Mouse (Mus musculus) myocyte (in vitro differentiated cells): ENCODE results near the gene Tgfb1. TPM values are rescaled to one million over a fixed set of nuclear protein-coding genes. Genes with fewer than 3 reads are reported as not detected.
A peak's percentile ranks its signal among the peaks of the same experiment; 100 is the strongest.
"Not testable (repeated sequence)": the region's sequence is repeated elsewhere in the genome, so short reads cannot be mapped to it uniquely, and the experiment has no call there.

Source experiments
- H3K27me3 ChIP-seq: one replicate; pipeline ENCODE4 v1.6.1; 2011; ENCODE audit not compliant: control insufficient read depth, insufficient read depth, insufficient read length
- H3K36me3 ChIP-seq: one replicate; pipeline ENCODE4 v1.6.1; 2011; ENCODE audit not compliant: control insufficient read depth, insufficient read depth
- H3K4me2 ChIP-seq: one replicate; pipeline ENCODE4 v1.6.1; 2011; ENCODE audit warnings: low read depth, control low read depth
- H3K4me3 ChIP-seq: one replicate; pipeline ENCODE4 v1.5.1; 2011; ENCODE audit warnings: mild to moderate bottlenecking, control low read depth, moderate library complexity
- H3K79me2 ChIP-seq: one replicate; pipeline ENCODE4 v1.6.1; 2011; ENCODE audit not compliant: control insufficient read depth, insufficient read depth
- H3ac ChIP-seq: one replicate; pipeline ENCODE4 v1.6.1; 2011; ENCODE audit not compliant: control insufficient read depth, insufficient read length
- CEBPB ChIP-seq: IDR thresholded peaks from 2 replicates; pipeline ENCODE4 v1.6.1; 2011; ENCODE audit warnings: mild to moderate bottlenecking, moderate library complexity; ENCODE audit not compliant: poor library complexity, insufficient read depth, severe bottlenecking
- E2F4 ChIP-seq: IDR thresholded peaks from one replicate; pipeline ENCODE4 v1.6.1; 2011; ENCODE audit warnings: mild to moderate bottlenecking, control low read depth, moderate library complexity; ENCODE audit not compliant: insufficient read depth
- MAX ChIP-seq: IDR thresholded peaks from one replicate; pipeline ENCODE4 v1.6.1; 2011; ENCODE audit warnings: low read depth, mild to moderate bottlenecking, control low read depth
- MYOD1 ChIP-seq, 3 experiments: IDR thresholded peaks; one replicate each; pipeline ENCODE4 v1.6.1; 2011; ENCODE audit warnings: control low read depth in 2 of 3, low read depth in 2 of 3, mild to moderate bottlenecking in 2 of 3, moderate library complexity in 1 of 3; ENCODE audit not compliant: insufficient read length in 2 of 3, control insufficient read depth in 1 of 3
- POLR2A ChIP-seq: IDR thresholded peaks from one replicate; pipeline ENCODE4 v1.6.1; 2011; ENCODE audit warnings: low read depth, mild to moderate bottlenecking, control low read depth, moderate library complexity; ENCODE audit not compliant: insufficient read length
- POLR2AphosphoS2 ChIP-seq: IDR thresholded peaks from one replicate; pipeline ENCODE4 v1.6.1; 2011; ENCODE audit warnings: low read depth, control low read depth; ENCODE audit not compliant: insufficient read length
- REST ChIP-seq: IDR thresholded peaks from one replicate; pipeline ENCODE4 v1.6.1; 2011; ENCODE audit warnings: mild to moderate bottlenecking, control low read depth, moderate library complexity; ENCODE audit not compliant: insufficient read depth, insufficient read length
- SRF ChIP-seq: IDR thresholded peaks from one replicate; pipeline ENCODE4 v1.6.1; 2011; ENCODE audit warnings: low read depth; ENCODE audit not compliant: control insufficient read depth, insufficient read length
- TCF12 ChIP-seq: IDR thresholded peaks from one replicate; pipeline ENCODE4 v1.6.1; 2011; ENCODE audit warnings: mild to moderate bottlenecking, control low read depth; ENCODE audit not compliant: poor library complexity, insufficient read depth, severe bottlenecking
- TCF3 ChIP-seq: IDR thresholded peaks from one replicate; pipeline ENCODE4 v1.6.1; 2011; ENCODE audit warnings: low read depth, control low read depth; ENCODE audit not compliant: insufficient read length
- USF1 ChIP-seq: IDR thresholded peaks from one replicate; pipeline ENCODE4 v1.6.1; 2011; ENCODE audit warnings: low read depth, mild to moderate bottlenecking, control low read depth, moderate library complexity
- polyA plus RNA-seq: library from polyadenylated mRNA; unstranded; fragments of >200 nt; fragmentation: generic; extraction: Trizol; gene quantifications from one replicate; pipeline ENCODE4 v1.2.1, GENCODE M21; 2012; ENCODE audit warnings: missing spikeins

Tgfb1 gene
- polyA plus RNA-seq, 1 experiment = 78.2 TPM

- TF ChIP-seq TCF3 (no peak), TCF12 (no peak), POLR2AphosphoS2 (peak; percentile 96), POLR2A (peak; percentile 66), CEBPB (peak; percentile 94)
- peak within 1 kb of the TSS; percentile 37 for H3ac ChIP-seq
- peaks cover 21% of the 10 kb centered on the region for H3K79me2 ChIP-seq
- H3K27me3 ChIP-seq = no peaks in the 10 kb centered on the region
- H3K36me3 ChIP-seq = peaks cover 23% of the 10 kb centered on the region
- peak within 1 kb of the TSS; percentile 73 for H3K4me3 ChIP-seq
- H3K4me2 ChIP-seq = peak within 1 kb of the TSS; percentile 87
Measured at GRCm38 (mm10) chr7:25718788-25719417, 32.1 kb downstream of the Tgfb1 start, which contains the start of gene Ccdc97. TSS of gene Ccdc97 (minus strand) at chr7:25719088.

- peak overlapping the region; percentile 73 for H3K4me3 ChIP-seq
- no peak overlapping the region for H3ac ChIP-seq
- peak overlapping the region; percentile 87 for H3K4me2 ChIP-seq
- H3K36me3 ChIP-seq = peaks cover 25% of the 10 kb centered on the region
- no peaks in the 10 kb centered on the region for H3K27me3 ChIP-seq
- peaks cover 21% of the 10 kb centered on the region for H3K79me2 ChIP-seq
- TF ChIP-seq POLR2AphosphoS2 = peak; percentile 91
- no peak for TF ChIP-seq CEBPB
Measured at GRCm38 (mm10) chr7:25719761-25720610, 33.2 kb downstream of the Tgfb1 start.

- no peak for TF ChIP-seq TCF12
- no peak for TF ChIP-seq E2F4
- no peak for TF ChIP-seq REST
- TF ChIP-seq CEBPB = no peak
- no peak for TF ChIP-seq POLR2A
- no peak for TF ChIP-seq MAX
- TF ChIP-seq MYOD1 (IDR thresholded peaks at IDR 0.05; ENCODE audit: control insufficient read depth in 1 of 3, insufficient read length in 2 of 3, low read depth in 2 of 3) = no peak
- no peak for TF ChIP-seq USF1
- peak; percentile 34 for TF ChIP-seq POLR2AphosphoS2
- Histone ChIP-seq H3K4me2 (no peak overlapping the region), H3K36me3 (peaks cover 28% of the 10 kb centered on the region), H3ac (no peak overlapping the region), H3K79me2 (peaks cover 21% of the 10 kb centered on the region), H3K27me3 (no peaks in the 10 kb centered on the region), H3K4me3 (no peak overlapping the region)
Measured at GRCm38 (mm10) chr7:25720760-25721159, 34.0 kb downstream of the Tgfb1 start.

- H3K4me3 ChIP-seq, H3K27me3 ChIP-seq, H3ac ChIP-seq, H3K4me2 ChIP-seq: not testable (repeated sequence)
- peaks cover 33% of the 10 kb centered on the region for H3K36me3 ChIP-seq
- peaks cover 19% of the 10 kb centered on the region for H3K79me2 ChIP-seq
Measured at GRCm38 (mm10) chr7:25721776-25722175, 35.0 kb downstream of the Tgfb1 start.

GRCm38 (mm10) chr7:25725886-25726285 lies 39.1 kb downstream of the Tgfb1 start:
- H3K27me3 ChIP-seq = no peaks in the 10 kb centered on the region
- H3K36me3 ChIP-seq = peaks cover 68% of the 10 kb centered on the region
- no peak for TF ChIP-seq POLR2AphosphoS2
- no peak for TF ChIP-seq TCF3
- no peak for TF ChIP-seq USF1
- no peaks in the 10 kb centered on the region for H3K79me2 ChIP-seq
- H3ac ChIP-seq = no peak overlapping the region
- H3K4me2 ChIP-seq = no peak overlapping the region
- H3K4me3 ChIP-seq = no peak overlapping the region

- no peaks in the 10 kb centered on the region for H3K79me2 ChIP-seq
- no peak overlapping the region for H3ac ChIP-seq
- H3K4me3 ChIP-seq = no peak overlapping the region
- no peaks in the 10 kb centered on the region for H3K27me3 ChIP-seq
- TF ChIP-seq POLR2A (no peak), CEBPB (no peak), MAX (no peak), POLR2AphosphoS2 (no peak), E2F4 (no peak), SRF (no peak), USF1 (no peak), TCF3 (no peak), TCF12 (no peak)
- H3K4me2 ChIP-seq = no peak overlapping the region
- peaks cover 82% of the 10 kb centered on the region for H3K36me3 ChIP-seq
Measured at GRCm38 (mm10) chr7:25727800-25728199, 41.0 kb downstream of the Tgfb1 start.
